Mouse (Mus musculus) cortical plate, adult 2 months (tissue): Measurements from ENCODE around the gene Trpd52l3.

Source experiments
- CTCF ChIP-seq: fragments of 200-500 bp; IDR thresholded peaks from 2 replicates; pipeline ENCODE4 v1.5.1; 2011; ENCODE audit warnings: mild to moderate bottlenecking, control low read depth, low read length; ENCODE audit not compliant: insufficient read depth; ENCODE audit errors: extremely low read depth
- POLR2A ChIP-seq: fragments of 200-500 bp; IDR thresholded peaks from 2 replicates; pipeline ENCODE4 v1.6.1; 2011; ENCODE audit warnings: mild to moderate bottlenecking, low read length, control low read depth; ENCODE audit not compliant: insufficient read depth; ENCODE audit errors: extremely low read depth

DNA sequence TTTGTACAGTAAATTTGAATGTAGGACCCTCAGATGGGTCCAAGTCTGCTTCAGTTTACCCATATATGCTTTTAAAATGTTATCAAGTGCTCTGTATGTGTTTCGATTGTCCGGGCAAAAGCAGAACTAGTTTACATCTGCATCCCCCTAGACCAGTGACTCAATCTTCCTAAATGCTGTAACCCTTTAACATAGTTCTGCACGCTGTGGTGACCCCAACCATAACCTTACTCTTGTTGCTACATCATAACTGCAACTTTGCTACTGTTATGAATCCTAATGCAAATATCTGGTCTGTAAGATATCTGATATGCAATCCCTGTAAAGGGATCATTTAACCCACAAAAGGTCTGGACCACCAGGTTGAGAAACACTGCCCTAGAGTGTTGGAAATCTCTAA, 49.8 kb upstream of the Trpd52l3 start:
- TF ChIP-seq CTCF (no peak), POLR2A (no peak)
